Mouse (Mus musculus): ENCODE results near the gene Asgr2.
"Not testable (repeated sequence)": the region's sequence is repeated elsewhere in the genome, so short reads cannot be mapped to it uniquely, and the experiment has no call there.

The Asgr2 gene

DNA sequence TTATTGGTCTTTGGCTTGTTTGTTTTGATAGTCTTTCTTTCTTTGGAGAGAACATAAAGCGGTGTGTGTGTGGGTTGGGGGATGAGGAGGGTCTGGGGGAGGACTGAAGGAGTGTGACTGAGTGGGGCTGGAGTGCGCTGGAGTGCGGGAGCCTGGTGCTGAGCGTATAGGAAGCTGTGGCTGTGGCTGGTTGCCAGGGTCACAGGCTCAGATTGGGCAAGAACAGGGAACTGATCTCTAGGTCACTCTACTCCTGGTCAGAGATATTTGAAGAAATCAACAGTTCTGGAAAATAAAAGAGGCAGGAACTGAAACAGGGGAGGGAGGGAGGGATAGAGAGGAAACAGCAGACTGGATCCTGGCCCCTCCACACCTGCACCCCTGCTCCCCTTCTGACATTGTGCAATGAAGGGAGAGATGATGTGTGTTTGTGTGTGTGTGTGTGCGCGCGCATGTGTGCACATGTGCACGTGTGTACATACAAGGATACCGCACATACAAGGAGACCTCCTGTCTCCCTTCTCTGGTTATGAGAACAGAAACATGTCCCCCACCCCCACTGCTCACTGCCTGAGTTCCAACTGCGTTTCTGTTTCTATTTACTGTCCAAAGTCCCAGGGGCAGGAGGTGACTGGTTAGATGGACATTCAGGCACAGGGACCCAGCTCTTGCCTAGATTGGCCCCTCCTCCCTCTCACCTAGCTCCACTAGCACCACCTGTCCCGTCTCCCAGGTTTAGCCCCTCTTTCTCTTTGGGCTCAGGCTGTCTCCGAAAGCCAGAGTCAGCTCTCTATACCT is at the start of gene Asgr2:
TSS of gene Asgr2 (plus strand) at position 659 of the 798 bp plus-strand sequence.
- in situ Hi-C loops (cut with MboI, MseI) = no loop called here

DNA sequence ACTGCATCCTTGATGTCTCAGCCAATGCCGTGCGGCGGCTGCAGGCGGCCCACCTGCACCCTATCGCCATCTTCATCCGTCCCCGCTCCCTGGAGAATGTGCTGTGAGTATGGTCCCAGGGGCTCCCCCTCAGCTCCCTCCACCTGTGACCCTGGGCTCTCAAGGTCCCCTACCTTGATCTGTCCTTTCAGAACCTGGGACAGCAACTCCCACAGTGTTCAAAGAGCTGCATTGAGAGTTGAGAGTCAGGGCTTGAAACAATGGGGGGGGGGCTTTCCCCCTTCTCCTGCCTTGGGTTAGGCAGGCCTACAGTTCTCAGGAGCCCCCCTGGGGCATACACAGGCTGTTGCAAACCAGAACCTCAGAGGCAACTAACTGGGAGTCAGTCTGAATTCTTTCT is 48.8 kb upstream of the Asgr2 start:
- in situ Hi-C loops (cut with MboI, MseI) = no loop called here

- in situ Hi-C loops (cut with MboI, MseI) = no loop called here
Measured at GRCm38 (mm10) chr11:70045435-70045834, 47.0 kb upstream of the Asgr2 start.

DNA sequence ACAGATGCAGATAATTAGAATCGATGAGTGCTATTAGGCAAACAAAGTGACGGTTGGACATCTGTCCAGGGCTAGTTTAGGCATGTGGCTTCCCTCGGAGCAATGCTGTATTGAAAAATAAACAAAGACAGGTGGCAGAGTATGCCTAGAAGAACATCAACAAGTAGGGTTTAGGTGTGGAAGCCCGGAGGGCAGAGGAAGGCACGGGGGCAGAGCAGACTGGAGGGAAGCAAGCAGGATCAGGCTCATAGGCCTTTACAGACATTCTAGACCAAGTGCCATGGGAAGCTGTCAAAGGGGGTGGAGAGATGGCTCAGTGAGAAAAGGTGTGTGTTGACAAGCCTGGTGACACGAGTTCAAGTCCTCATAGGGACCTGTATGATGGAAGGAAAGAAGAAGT is 43.1 kb upstream of the Asgr2 start:
- in situ Hi-C loops (cut with MboI, MseI) = no loop called here

GRCm38 (mm10) chr11:70049816-70050215 is 42.6 kb upstream of the Asgr2 start:
- in situ Hi-C loops (cut with MboI, MseI) = loop anchor here (5.0 kb wide), 1 partner anchor 152 kb away; no protein-coding TSS in a partner anchor

- in situ Hi-C loops (cut with MboI, MseI) = loop anchor here (5.0 kb wide), 1 partner anchor 149 kb away; no protein-coding TSS in a partner anchor
Measured at GRCm38 (mm10) chr11:70053156-70053555, 39.3 kb upstream of the Asgr2 start.

- in situ Hi-C loops (cut with MboI, MseI) = loop anchor here (5.0 kb wide), 1 partner anchor 148 kb away; no protein-coding TSS in a partner anchor
Measured at GRCm38 (mm10) chr11:70053898-70054570, 38.4 kb upstream of the Asgr2 start, which contains the start of gene Asgr1. Gene Asgr1, plus strand, starts transcription at chr11:70054085.

GRCm38 (mm10) chr11:70055618-70056214 is 36.7 kb upstream of the Asgr2 start:
- in situ Hi-C loops (cut with MboI, MseI) = loop anchor here (5.0 kb wide), 1 partner anchor 122 kb away; no protein-coding TSS in a partner anchor

DNA sequence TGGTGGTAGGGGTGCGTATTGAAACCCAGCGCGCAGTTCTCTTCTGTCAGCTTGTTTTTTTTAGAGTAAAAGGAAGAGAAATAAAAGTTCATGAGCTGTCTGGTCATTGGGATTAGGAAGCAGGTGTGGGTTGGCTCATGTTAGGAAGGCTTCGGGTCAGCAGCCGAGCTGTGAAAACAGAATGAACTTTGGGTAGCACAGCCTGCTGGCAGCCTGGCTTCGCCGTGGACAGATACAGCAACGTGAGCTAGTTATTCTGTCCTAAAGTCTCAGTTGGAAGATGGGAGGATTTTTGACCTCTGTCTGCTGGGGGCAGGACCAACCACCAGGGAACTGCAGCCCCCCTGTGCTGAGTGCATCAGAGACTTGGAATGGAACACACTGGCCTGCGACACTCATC is 34.6 kb upstream of the Asgr2 start:
- in situ Hi-C loops (cut with MboI, MseI) = loop anchor here (5.0 kb wide), 1 partner anchor 119 kb away; no protein-coding TSS in a partner anchor

DNA sequence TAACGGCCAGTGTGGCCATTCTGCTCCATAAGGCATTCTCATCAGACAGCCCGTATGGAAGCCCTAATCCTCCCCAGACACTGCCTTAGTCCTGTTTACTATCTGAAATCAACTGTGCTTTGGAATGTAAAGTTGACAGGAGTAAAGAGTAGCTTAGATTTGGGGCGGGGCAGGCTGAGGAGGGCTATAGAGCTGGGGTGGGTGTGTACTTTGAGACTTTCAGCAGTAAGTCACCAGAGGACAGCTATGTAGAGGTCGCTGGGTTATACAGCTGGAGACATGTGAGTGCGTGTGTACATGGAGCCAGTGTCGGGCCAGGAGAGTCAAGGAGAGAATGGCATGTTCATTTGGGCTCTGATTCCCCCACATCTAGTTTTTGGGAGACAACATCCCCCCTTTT is 32.5 kb upstream of the Asgr2 start:
- in situ Hi-C loops (cut with MboI, MseI) = loop anchor here (5.0 kb wide), 1 partner anchor 117 kb away; no protein-coding TSS in a partner anchor

GRCm38 (mm10) chr11:70063053-70063452 is 29.4 kb upstream of the Asgr2 start:
- in situ Hi-C loops (cut with MboI, MseI) = no loop called here

- in situ Hi-C loops (cut with MboI, MseI) = no loop called here
Measured at GRCm38 (mm10) chr11:70066701-70067100, 25.7 kb upstream of the Asgr2 start.

- in situ Hi-C loops (cut with MboI, MseI) = no loop called here
Measured at GRCm38 (mm10) chr11:70068245-70068644, 24.2 kb upstream of the Asgr2 start.

DNA sequence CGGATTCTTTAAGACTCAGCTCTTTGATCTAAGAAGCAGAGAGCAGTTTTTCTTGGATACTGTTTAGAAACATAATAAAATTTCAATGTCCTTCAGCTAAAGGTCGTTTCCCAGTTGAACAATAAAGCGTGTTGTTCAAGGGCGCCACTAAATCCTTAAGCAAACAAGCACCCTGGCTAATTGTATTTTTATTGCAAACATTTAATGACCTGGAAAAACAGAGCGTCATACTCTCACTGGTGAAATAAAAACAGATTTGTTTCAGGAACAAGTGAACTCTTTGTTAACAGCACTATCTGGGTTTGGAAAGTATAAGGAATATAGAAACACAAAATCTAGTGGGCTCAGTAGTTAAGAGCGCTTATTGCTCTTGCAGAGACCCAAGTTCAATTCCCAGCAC is 22.4 kb upstream of the Asgr2 start:
- in situ Hi-C loops (cut with MboI, MseI) = no loop called here

DNA sequence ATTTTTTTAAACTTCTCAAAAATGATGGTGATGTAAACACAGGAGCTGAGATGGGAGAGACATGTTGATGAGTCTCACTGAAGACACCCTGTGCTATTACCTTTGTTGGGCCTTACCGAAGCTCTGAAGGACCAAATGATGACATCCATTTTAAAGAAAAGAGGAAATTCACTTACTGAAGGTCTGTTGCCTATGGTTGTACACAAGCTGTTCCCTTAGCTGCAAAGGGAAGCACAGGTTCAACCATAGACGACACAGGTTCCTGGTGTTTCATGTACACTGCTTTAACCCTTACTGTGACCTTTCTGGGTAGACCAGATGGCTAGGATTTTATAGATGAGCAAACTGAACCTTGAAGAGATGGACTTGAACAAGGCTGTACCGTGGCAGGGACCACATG is 21.8 kb upstream of the Asgr2 start:
- in situ Hi-C loops (cut with MboI, MseI) = not testable (repeated sequence)

GRCm38 (mm10) chr11:70074379-70075071 is 17.9 kb upstream of the Asgr2 start:
- in situ Hi-C loops (cut with MboI, MseI) = no loop called here

- in situ Hi-C loops (cut with MboI, MseI) = no loop called here
Measured at GRCm38 (mm10) chr11:70075581-70075980, 16.9 kb upstream of the Asgr2 start.

DNA sequence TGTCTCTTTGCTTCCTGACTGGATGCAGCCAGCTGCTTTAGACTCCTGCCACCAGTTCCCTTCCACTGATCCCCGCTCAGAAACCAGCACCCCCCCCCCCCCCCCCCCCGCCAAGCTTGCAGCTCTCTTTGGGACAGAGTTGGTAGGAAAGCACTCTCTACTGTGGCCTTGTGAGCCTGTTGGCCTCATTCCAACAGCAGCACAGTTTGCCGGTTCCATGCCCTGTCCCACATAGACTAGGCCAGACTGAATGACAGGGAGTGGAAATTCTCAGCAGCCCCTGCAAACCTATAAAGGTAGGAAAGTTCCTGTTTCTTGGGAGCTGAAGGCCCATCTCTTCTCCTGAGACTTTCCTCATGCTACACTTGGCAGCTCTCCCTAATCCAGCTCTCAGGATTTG is 15.0 kb upstream of the Asgr2 start:
- in situ Hi-C loops (cut with MboI, MseI) = no loop called here

- in situ Hi-C loops (cut with MboI, MseI) = no loop called here
Measured at GRCm38 (mm10) chr11:70079175-70079574, 13.3 kb upstream of the Asgr2 start.

- in situ Hi-C loops (cut with MboI, MseI) = no loop called here
Measured at GRCm38 (mm10) chr11:70079928-70080327, 12.5 kb upstream of the Asgr2 start.

- in situ Hi-C loops (cut with MboI, MseI) = no loop called here
Measured at GRCm38 (mm10) chr11:70080803-70081590, 11.4 kb upstream of the Asgr2 start.
